Mouse (Mus musculus): ENCODE measurements around the gene Emx2. TPM values are rescaled to one million over a fixed set of nuclear protein-coding genes. Genes with fewer than 3 reads are reported as not detected.

Emx2 gene
- polyA plus RNA-seq, 1 experiment, result not detected

DNA sequence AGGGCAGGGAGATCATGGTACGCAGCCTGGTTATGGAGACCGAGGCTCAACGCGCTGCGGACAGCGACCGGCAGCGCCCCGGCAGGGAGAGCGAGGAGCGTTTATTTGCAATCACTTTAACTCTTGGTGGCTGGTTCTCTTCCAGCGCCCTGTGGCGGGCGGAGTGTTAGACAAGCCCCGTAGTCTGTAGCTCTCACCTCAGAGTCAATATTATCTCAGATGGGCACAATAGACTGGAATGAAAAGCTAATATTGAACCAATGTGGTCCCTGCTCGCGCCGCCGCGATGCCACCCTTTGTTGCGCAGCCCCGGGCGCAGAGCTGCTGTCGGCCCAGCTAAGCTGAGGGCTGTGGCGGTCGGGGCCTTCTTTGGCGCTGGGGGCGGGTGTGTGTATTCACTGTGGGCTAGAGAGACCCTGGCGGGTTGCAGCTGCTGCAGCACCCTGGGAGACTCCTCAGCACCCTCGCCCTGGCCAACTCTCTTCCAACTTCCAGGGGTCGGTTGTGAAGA lies 6.7 kb upstream of the Emx2 start:
- Histone ChIP-seq H3K4me3 (ENCODE audit: insufficient read depth, low read depth, low read length) (no peak overlapping the region), H3K27ac (ENCODE audit: insufficient read depth, low read depth, low read length) (no peak overlapping the region), H3K4me1 (ENCODE audit: control insufficient read depth, insufficient read depth, low read length) (peaks cover 4% of the 10 kb centered on the region)
- TF ChIP-seq POLR2A (IDR thresholded peaks at IDR 0.05; ENCODE audit: insufficient read depth, low read depth, low read length) (no peak), CTCF (IDR thresholded peaks at IDR 0.05; ENCODE audit: insufficient read depth, low read depth, low read length) (no peak)
- WGBS, result 8% methylated on average over 31 of the region's 31 CpGs

DNA sequence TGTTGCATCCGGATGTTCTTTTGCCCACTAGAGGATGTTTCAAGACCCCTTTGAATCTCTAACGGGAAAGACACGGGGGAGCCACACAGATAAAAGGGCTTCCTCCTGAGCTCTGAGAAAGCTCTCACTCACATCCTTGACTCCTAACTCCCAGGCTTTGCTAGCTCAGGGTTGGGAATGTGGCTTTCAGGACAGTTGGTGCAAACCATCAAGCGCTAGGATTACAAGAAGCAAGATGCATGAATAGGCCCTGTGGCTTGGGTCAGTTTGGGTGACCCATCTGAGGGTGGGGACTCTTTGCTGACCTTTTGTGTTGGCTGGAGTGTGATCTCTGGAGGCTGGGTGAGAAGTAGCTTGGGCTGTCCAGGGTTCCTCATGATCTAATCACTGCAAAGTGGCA lies 5.9 kb upstream of the Emx2 start:
- 86% methylated on average over 4 of the region's 4 CpGs for WGBS
- Histone ChIP-seq H3K27ac (ENCODE audit: insufficient read depth, low read depth, low read length) (no peak overlapping the region), H3K4me3 (ENCODE audit: insufficient read depth, low read depth, low read length) (no peak overlapping the region), H3K4me1 (ENCODE audit: control insufficient read depth, insufficient read depth, low read length) (peaks cover 4% of the 10 kb centered on the region)
- TF ChIP-seq POLR2A (IDR thresholded peaks at IDR 0.05; ENCODE audit: insufficient read depth, low read depth, low read length) (no peak), CTCF (IDR thresholded peaks at IDR 0.05; ENCODE audit: insufficient read depth, low read depth, low read length) (no peak)

- no peak overlapping the region for H3K4me3 ChIP-seq (ENCODE audit: insufficient read depth, low read depth, low read length)
- TF ChIP-seq POLR2A (IDR thresholded peaks at IDR 0.05; ENCODE audit: insufficient read depth, low read depth, low read length) (no peak), CTCF (IDR thresholded peaks at IDR 0.05; ENCODE audit: insufficient read depth, low read depth, low read length) (no peak)
- peaks cover 6% of the 10 kb centered on the region for H3K4me1 ChIP-seq (ENCODE audit: control insufficient read depth, insufficient read depth, low read length)
- H3K27ac ChIP-seq (ENCODE audit: insufficient read depth, low read depth, low read length), result no peak overlapping the region
- WGBS, result 59% methylated on average over 13 of the region's 13 CpGs
Observed at GRCm38 (mm10) chr19:59453591-59453990, 4.6 kb upstream of the Emx2 start.

- Histone ChIP-seq H3K4me3 (ENCODE audit: insufficient read depth, low read depth, low read length) (no peak overlapping the region), H3K4me1 (ENCODE audit: control insufficient read depth, insufficient read depth, low read length) (peaks cover 9% of the 10 kb centered on the region), H3K27ac (ENCODE audit: insufficient read depth, low read depth, low read length) (no peak overlapping the region)
- no peak for TF ChIP-seq POLR2A (IDR thresholded peaks at IDR 0.05; ENCODE audit: insufficient read depth, low read depth, low read length)
- peak; percentile 97 for TF ChIP-seq CTCF (IDR thresholded peaks at IDR 0.05; ENCODE audit: insufficient read depth, low read depth, low read length)
- WGBS, result 1% methylated on average over 18 of the region's 18 CpGs
Observed at GRCm38 (mm10) chr19:59454196-59454595, 4.0 kb upstream of the Emx2 start.

- TF ChIP-seq POLR2A (IDR thresholded peaks at IDR 0.05; ENCODE audit: insufficient read depth, low read depth, low read length), result no peak
- no peak overlapping the region for H3K27ac ChIP-seq (ENCODE audit: insufficient read depth, low read depth, low read length)
- no peak overlapping the region for H3K4me3 ChIP-seq (ENCODE audit: insufficient read depth, low read depth, low read length)
- peaks cover 13% of the 10 kb centered on the region for H3K4me1 ChIP-seq (ENCODE audit: control insufficient read depth, insufficient read depth, low read length)
- WGBS, result 63% methylated on average over 7 of the region's 7 CpGs
Observed at GRCm38 (mm10) chr19:59455671-59456070, 2.5 kb upstream of the Emx2 start.

- TF ChIP-seq CTCF (IDR thresholded peaks at IDR 0.05; ENCODE audit: insufficient read depth, low read depth, low read length) (no peak), POLR2A (IDR thresholded peaks at IDR 0.05; ENCODE audit: insufficient read depth, low read depth, low read length) (no peak)
- Histone ChIP-seq H3K27ac (ENCODE audit: insufficient read depth, low read depth, low read length) (no peak overlapping the region), H3K4me3 (ENCODE audit: insufficient read depth, low read depth, low read length) (peak overlapping the region; percentile 29; the same call in 1 of the 2 replicates), H3K4me1 (ENCODE audit: control insufficient read depth, insufficient read depth, low read length) (peaks cover 9% of the 10 kb centered on the region)
- 11% methylated on average over 23 of the region's 23 CpGs for WGBS
Observed at GRCm38 (mm10) chr19:59457011-59457945, 894 bp upstream of the Emx2 start.

GRCm38 (mm10) chr19:59458743-59459135 lies 567 bp downstream of the Emx2 start:
- peak overlapping the region; percentile 35 for H3K4me3 ChIP-seq (ENCODE audit: insufficient read depth, low read depth, low read length)
- no peak overlapping the region for H3K27ac ChIP-seq (ENCODE audit: insufficient read depth, low read depth, low read length)
- TF ChIP-seq POLR2A (IDR thresholded peaks at IDR 0.05; ENCODE audit: insufficient read depth, low read depth, low read length), result no peak
- no peak for TF ChIP-seq CTCF (IDR thresholded peaks at IDR 0.05; ENCODE audit: insufficient read depth, low read depth, low read length)
- 1% methylated on average over 15 of the region's 15 CpGs for WGBS
- peaks cover 9% of the 10 kb centered on the region for H3K4me1 ChIP-seq (ENCODE audit: control insufficient read depth, insufficient read depth, low read length)

- H3K4me3 ChIP-seq (ENCODE audit: insufficient read depth, low read depth, low read length), result peak overlapping the region; percentile 35
- no peak for TF ChIP-seq POLR2A (IDR thresholded peaks at IDR 0.05; ENCODE audit: insufficient read depth, low read depth, low read length)
- TF ChIP-seq CTCF (IDR thresholded peaks at IDR 0.05; ENCODE audit: insufficient read depth, low read depth, low read length), result no peak
- H3K27ac ChIP-seq (ENCODE audit: insufficient read depth, low read depth, low read length), result no peak overlapping the region
- WGBS, result 2% methylated on average over 75 of the region's 75 CpGs
- H3K4me1 ChIP-seq (ENCODE audit: control insufficient read depth, insufficient read depth, low read length), result peaks cover 9% of the 10 kb centered on the region
Observed at GRCm38 (mm10) chr19:59459158-59459781, 1.1 kb downstream of the Emx2 start.

DNA sequence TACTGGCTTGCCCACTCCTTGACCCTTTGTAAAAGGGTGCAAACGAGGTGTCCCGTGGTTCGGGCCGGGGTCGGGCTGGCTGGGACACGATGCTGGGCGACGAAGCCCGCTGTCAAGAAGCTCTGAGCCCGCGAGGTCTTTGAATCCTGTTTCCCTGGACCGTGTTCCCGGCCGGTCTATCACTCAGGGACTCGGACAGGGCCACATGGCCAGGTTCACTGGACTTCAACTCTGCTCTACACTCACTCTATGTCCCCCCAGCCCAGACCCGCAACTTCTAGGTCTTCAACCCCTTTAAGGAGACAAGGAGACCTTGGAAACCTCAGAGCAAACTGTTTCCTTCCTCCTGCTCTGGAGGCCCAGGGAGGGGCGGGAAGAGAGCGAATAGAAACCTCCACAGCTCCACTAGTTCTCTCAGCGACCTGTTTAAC lies 1.7 kb downstream of the Emx2 start:
- WGBS, result 3% methylated on average over 19 of the region's 19 CpGs
- H3K27ac ChIP-seq (ENCODE audit: insufficient read depth, low read depth, low read length), result no peak overlapping the region
- peaks cover 9% of the 10 kb centered on the region for H3K4me1 ChIP-seq (ENCODE audit: control insufficient read depth, insufficient read depth, low read length)
- H3K4me3 ChIP-seq (ENCODE audit: insufficient read depth, low read depth, low read length), result peak overlapping the region; percentile 35
- TF ChIP-seq CTCF (IDR thresholded peaks at IDR 0.05; ENCODE audit: insufficient read depth, low read depth, low read length) (no peak), POLR2A (IDR thresholded peaks at IDR 0.05; ENCODE audit: insufficient read depth, low read depth, low read length) (no peak)
